Mouse (Mus musculus) liver, adult 2 months (tissue): ENCODE measurements at regions not wholly inside any gene's neighbourhood (a gene's known extent, or its start where the extent isn't known, plus 50 kb on each side); places are given as distances from the start of the nearest gene placed in this dataset.

Experiments used
- CTCF ChIP-seq: fragments of 200-500 bp; IDR thresholded peaks from 2 replicates; pipeline ENCODE4 v1.5.1; 2011; ENCODE audit warnings: low read depth, low read length, control low read depth
- POLR2A ChIP-seq: fragments of 200-500 bp; IDR thresholded peaks from 2 replicates; pipeline ENCODE4 v1.6.1; 2011; ENCODE audit warnings: low read length, control low read depth; ENCODE audit not compliant: insufficient read depth; ENCODE audit errors: extremely low read depth

- TF ChIP-seq CTCF: no peak
- no peak for TF ChIP-seq POLR2A
Measured at GRCm38 (mm10) chr1:98280263-98281052, 140.5 kb upstream of the Slco6d1 start.
